22 mouse cellular contexts compared by ENCODE assay signal in genomic region chr10:127984650-127985049, GRCm38 (mm10). TPM values are rescaled to one million over a fixed set of nuclear protein-coding genes. Genes with fewer than 3 reads are reported as not detected.
DNase-seq lines count a peak whose midpoint lies in the region; ATAC-seq lines count a peak whose summit lies in the region.
"Had no signal": no experiment of that assay in that cellular context is flagged by ENCODE, and none has a peak within 500 bp of the region (broad histone marks: within the 10 kb centered on the region; RNA-seq: fewer than 3 reads in every experiment).

No protein-coding gene starts in this region.

- no peaks in the 10 kb centered on the region for H3K36me3 ChIP-seq in embryonic facial prominence, embryonic 10.5 days (replicated peaks)
- H3K36me3 ChIP-seq: G1E; heart, embryonic 10.5 days; limb, embryonic 13.5 days; neural tube, embryonic 13.5 days had no signal

- ATAC-seq in frontal cortex, adult (ENCODE audit: low TSS enrichment) = peak; percentile 69
- ATAC-seq: intestine, postnatal 0 days; liver, postnatal 0 days had no signal

- H3K27me3 ChIP-seq in embryonic facial prominence, embryonic 10.5 days (replicated peaks; ENCODE audit: low read depth, poor library complexity, severe bottlenecking) = no peaks in the 10 kb centered on the region
- H3K27me3 ChIP-seq: limb, embryonic 13.5 days; neural tube, embryonic 13.5 days had no signal

- intact Hi-C loops in left cerebral cortex, postnatal 14 days (cut with DNase I) = no loop called here

- peaks cover 4% of the 10 kb centered on the region; the same call in 1 of the 2 replicates for H3K9me3 ChIP-seq in embryonic facial prominence, embryonic 10.5 days
- H3K9me3 ChIP-seq: G1E; heart, embryonic 10.5 days; limb, embryonic 13.5 days had no signal

- DNase-seq in frontal cortex, postnatal 14 days (ENCODE audit: low spot score in 2 of 2) = no peak
- peak; percentile 5 to 18 for DNase-seq in left cerebral cortex, postnatal 14 days (ENCODE audit: low spot score in 2 of 2)
- DNase-seq in left cerebral cortex, adult 11 months (ENCODE audit: low spot score) = no peak
- peak; percentile 55 for DNase-seq in adrenal gland, postnatal 10 days
- DNase-seq in embryonic facial prominence, embryonic 10.5 days (ENCODE audit: low spot score) = no peak
- no peak for DNase-seq in kidney, postnatal 14 days
- DNase-seq: heart, postnatal 36 days; kidney, postnatal 10 days; liver, postnatal 0 days; lung, postnatal 36 days; retina, postnatal 1 day had no signal

- no peak overlapping the region for H3K4me3 ChIP-seq in embryonic facial prominence, embryonic 10.5 days
- H3K4me3 ChIP-seq: heart, embryonic 10.5 days; limb, embryonic 13.5 days; neural tube, embryonic 13.5 days had no signal

- peaks cover 22% of the 10 kb centered on the region for H3K4me1 ChIP-seq in embryonic facial prominence, embryonic 10.5 days
- H3K4me1 ChIP-seq: heart, embryonic 10.5 days; limb, embryonic 13.5 days had no signal

- peak overlapping the region; percentile 1; the same call in 1 of the 2 replicates for H3K27ac ChIP-seq in embryonic facial prominence, embryonic 10.5 days (replicated peaks)
- H3K27ac ChIP-seq: heart, embryonic 10.5 days; limb, embryonic 13.5 days; neural tube, embryonic 13.5 days had no signal

- 84% methylated on average over 5 of the region's 5 CpGs for WGBS in embryonic facial prominence, embryonic 10.5 days

RNA-seq across cellular contexts. Expression of gene Hsd17b6, which starts 22.8 kb away (rescaled TPM):
- not detected for total RNA-seq in left cerebral cortex, postnatal 14 days (2021)
- total RNA-seq in adrenal gland, postnatal 10 days (2021) = 10 to 100 TPM in 1 of 2 experiments, 1 to 10 TPM in 1; 9.5 to 23.7 TPM
- polyA plus RNA-seq in embryonic facial prominence, embryonic 10.5 days (2016; fragmentation: Nextera tagmentation; extraction: Ambion mirVana) = not detected in 2 replicates
- total RNA-seq: gastrocnemius, adult 8-10 months; heart, postnatal 36 days; layer of hippocampus, postnatal 36 days; midbrain, postnatal 0 days had no signal
- polyA plus RNA-seq: cortical plate, adult 2 months; G1E; heart, embryonic 10.5 days; limb, embryonic 13.5 days; midbrain, postnatal 0 days; neural tube, embryonic 13.5 days; testis, adult 2 months had no signal

RNA-seq across cellular contexts. Expression of gene Prim1, which starts 30.3 kb away (rescaled TPM):
- total RNA-seq in left cerebral cortex, postnatal 14 days (2021) = 1 to 10 TPM; 6.4 to 7.2 TPM
- 10 to 100 TPM; 11.2 to 16.4 TPM for total RNA-seq in adrenal gland, postnatal 10 days (2021)
- polyA plus RNA-seq in embryonic facial prominence, embryonic 10.5 days (2016; fragmentation: Nextera tagmentation; extraction: Ambion mirVana) = 106 and 111 TPM in 2 replicates

RNA-seq across cellular contexts. Expression of gene Naca, which starts 50.7 kb away (rescaled TPM):
- total RNA-seq in left cerebral cortex, postnatal 14 days (2021) = 100 to 1,000 TPM; 306 to 320 TPM
- 100 to 1,000 TPM; 694 to 716 TPM for total RNA-seq in adrenal gland, postnatal 10 days (2021)
- polyA plus RNA-seq in embryonic facial prominence, embryonic 10.5 days (2016; fragmentation: Nextera tagmentation; extraction: Ambion mirVana) = 907 and 927 TPM in 2 replicates

Comparison
In these comparisons a context has a peak if more than half of its experiments do, and no peak if none do; other contexts are left out.
1. DNase-seq: peak in left cerebral cortex, postnatal 14 days (2 of 2) and adrenal gland, postnatal 10 days (single experiment); none in frontal cortex, postnatal 14 days (0 of 2), left cerebral cortex, adult 11 months (single experiment), embryonic facial prominence, embryonic 10.5 days (single experiment) and kidney, postnatal 14 days (single experiment).
2. RNA of gene Hsd17b6, which starts 22.8 kb away (total RNA-seq): 9.5 to 23.7 TPM in adrenal gland, postnatal 10 days; not detected in left cerebral cortex, postnatal 14 days; every median in the first group is over 10 times any median in the second.